Mouse (Mus musculus): ENCODE measurements around the gene Schip1.

The Schip1 gene

DNA sequence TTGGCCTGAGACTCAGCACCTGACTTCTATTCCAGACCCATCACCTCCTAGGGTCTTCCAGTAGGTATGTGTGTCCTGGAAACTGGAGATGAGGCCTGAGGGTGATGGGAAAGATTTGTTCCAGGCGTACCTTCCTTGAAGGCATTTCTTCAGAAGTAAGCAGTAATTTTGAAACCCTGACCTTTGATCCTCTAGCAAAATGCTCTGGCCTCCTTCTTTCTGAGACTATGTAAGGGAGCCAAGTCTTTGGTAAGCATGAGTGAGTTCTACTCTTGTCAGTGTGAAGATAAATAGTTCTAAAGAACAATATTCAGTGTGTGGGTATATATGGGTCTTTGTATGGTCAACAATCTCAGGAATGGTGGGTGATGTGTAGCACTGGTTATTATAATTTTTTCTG is 65.8 kb downstream of the Schip1 start:
- peak; percentile 1 for DNase-seq

DNA sequence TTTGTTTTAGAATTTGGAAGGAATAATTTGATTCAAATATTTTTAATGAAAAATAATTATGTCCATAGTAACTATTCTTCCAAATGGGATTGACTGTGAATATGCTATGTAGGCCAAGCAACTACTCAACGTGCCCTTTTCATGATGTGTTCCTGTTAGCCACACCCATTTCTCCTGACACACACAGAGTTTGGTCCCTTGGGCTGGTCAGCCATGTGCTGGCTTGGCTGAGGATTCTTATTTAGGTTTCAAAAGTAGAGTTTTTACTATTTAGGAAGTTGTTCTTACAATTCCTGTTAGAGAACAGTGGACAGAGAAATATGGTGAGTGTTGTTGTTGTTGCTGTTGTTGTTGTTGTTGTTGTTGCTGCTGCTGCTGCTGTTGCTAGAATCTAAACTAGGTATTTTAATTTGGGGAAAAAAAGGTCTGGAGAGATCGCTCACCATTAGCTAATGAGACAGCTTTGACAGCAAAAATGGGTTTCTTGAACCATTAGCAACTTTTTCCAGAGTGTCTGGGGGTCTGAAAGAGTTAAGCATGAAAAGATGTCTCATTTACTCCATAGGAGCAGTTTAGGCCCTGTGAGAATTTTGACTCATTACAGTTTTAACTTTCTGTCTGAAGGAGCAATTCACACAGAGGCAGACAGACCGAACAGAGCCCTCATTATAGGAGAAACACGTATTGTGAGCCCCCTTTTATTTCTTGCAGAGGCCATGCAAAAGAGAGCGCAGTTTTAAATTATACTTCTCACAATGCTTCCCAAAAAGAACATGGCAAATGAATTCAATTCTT is 74.4 kb downstream of the Schip1 start:
- no peak for DNase-seq

DNA sequence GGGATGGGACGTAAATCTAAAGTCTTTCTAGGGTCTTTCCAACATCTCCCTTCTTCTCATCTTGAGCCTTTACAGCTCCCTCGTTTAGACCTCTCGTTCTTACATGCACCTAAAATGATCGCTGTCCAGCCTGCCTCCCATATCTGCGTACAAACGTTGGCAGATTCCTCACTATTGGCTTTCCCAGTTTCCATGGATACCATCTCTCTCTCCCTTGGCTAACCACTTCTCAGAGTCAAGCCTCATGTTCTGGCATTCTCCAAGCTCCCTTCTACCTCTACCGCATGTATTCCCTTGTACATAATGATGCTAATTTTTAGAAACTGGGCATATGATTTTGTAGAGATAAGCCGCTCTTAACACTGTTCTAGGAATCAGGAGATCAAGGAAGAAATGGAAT is 86.1 kb downstream of the Schip1 start:
- no peak for DNase-seq

DNA sequence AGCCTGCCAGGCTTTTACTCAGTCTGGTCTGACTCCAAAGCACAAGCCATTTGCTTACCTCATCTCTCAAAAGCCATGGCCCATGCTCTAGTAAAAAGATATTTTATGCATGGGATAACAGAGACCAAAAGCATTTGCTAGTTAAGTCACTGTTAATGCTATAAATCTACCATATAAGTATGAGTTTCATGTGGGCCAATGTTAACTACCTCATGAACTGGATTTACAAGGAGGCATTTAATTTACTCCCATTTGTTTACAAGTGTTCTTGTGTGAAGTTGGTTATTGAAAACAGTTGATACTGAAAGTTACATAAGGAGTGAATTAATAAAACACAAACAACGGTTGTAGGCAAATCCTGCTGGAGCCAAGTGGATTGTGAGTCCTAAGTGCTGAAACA is 95.6 kb downstream of the Schip1 start:
- DNase-seq = no peak

DNA sequence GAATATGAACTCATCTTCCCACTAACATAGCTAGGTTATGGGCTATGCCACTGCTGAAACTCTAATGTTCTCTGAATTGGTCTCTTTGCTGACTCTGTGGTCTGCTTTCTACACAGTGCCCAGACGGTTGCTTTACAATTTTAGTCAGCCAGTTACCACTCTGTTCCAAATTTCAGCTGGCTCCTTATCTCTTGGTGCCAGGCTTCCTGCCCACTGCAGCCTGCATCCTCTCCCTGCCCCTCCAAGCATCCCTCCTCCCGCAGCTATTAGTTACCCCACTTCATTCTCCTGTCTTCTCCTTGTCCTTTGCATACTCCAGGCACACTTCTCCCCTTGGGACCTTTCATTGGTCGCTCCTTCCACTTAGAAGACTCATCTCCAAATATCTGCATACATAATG is 96.2 kb downstream of the Schip1 start:
- DNase-seq = no peak

DNA sequence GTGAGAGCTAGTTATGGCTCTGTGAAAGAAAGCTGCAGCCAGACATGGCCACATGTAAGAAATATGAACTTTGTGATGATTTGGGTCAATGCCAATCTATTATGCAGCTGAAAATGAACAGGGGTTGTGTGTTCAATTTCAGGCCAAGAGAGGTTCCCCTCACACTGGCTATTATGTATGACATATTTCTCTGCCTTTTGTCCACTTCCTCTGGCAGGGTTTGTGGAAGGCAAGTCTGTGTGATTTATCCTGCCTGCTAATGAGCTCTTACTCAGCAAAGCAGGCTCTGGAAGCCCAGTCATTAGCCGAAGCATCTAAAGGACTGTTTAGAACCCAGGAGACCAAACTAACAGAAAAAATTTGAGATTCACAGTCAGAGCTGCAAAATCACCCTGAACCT is 113.6 kb downstream of the Schip1 start:
- no peak for DNase-seq

DNA sequence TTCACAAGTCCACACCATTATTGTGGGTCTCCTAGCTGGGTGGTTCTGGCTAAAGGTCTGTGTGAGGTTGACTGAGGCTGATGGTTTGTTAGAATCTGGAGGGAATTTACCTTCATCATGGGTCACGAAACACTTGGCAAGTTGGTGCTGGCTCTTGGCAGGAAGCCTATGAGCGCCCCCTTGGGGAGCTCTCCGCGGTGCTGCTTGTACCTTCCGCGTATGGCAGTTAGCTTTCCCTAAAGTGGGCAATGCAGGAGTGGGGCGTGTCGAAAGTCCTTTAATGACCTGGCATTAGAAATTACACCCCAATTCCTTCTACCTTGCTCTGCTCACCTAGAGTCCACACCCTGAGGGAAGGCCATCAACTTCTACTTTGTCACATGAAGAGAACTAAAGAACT is 122.9 kb downstream of the Schip1 start:
- DNase-seq = no peak

DNA sequence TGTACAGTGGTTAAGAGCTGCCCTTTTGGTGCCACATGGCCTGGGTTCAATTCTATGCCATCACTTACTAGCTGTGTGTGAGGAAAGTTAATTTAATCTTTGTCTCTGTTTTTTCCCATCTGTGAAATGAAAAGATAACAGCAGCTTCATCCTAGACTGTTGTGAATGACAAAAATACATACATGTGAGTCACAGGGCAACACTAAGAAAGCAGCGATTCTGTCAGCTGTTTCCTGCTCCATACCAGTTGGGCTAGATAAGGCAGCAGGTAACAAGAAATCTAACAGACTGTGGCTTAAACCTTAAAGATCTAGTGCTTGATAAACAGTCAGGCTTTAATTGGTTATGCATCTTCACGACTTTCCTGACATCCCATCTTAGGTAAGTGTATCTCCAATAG is 124.5 kb downstream of the Schip1 start:
- no peak for DNase-seq

DNA sequence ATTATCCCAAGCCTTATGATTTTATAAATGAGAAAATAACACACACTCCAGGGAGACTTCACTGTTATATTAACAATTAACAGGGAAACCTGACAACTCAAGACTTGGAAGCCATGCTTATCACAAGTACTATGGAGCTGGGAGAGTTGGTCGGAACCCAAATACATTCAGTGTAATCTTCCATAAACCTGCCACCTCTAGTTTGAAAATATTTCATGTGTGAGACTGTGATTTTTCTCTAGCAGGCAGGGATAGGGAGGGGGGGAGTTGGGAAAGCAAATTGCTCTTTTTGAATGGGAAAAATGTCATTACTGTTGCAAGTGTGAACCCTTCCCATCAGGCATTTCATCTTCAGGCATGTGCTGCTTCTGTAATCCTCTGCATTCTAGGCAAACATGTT is 132.3 kb downstream of the Schip1 start:
- DNase-seq = no peak

DNA sequence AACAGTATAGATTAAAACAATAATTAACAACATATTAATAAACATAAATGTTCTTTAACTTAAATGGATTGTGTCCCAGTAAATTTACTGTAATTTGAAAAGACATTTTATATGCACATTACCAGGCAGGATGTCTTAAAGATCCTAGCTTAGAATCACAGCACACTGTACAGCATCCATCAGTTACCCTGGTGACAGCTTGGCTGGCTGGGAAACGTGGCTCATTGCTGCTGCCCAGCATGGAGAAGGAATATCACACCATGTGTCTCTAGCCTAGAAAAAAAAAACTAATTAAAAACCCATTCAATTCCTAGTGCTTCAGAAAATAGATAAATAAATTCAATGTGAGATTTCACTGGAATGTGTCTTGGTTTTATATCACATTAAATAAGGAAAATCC is 136.6 kb downstream of the Schip1 start:
- no peak for DNase-seq

DNA sequence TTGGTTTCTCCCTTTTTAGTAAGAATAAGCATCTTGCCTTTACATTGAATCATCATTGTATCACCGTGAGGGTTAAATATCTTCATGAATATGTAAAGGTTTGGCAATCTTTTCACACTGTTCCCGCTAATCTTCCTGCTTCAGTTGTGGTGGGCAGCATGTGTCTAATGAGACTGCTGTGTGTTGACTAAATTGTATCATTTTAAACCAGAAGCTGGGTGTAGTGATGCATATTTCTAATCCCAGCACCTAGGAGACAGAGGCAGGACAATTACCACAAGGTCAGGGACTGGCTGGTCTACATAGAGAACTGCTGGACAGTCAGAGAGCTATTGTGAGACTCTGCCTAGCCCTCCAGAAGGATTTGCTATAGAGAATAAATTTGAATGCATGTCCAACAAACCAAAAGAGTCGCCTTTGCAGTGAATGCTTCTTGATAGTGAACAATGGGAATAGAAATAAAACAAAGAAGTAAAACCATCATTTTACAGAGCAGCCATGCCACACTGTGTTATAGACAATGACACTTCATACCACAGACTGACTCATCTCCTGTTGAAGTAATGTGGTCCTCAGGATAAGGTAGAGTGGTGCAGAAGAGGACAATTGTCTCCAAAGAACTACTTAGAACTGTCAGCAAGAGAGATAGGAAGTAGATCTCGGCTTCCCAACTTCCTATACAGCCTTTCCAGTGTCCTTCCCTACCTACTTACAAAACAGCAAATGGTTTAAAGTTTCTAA is 137.7 kb downstream of the Schip1 start:
- no peak for DNase-seq

DNA sequence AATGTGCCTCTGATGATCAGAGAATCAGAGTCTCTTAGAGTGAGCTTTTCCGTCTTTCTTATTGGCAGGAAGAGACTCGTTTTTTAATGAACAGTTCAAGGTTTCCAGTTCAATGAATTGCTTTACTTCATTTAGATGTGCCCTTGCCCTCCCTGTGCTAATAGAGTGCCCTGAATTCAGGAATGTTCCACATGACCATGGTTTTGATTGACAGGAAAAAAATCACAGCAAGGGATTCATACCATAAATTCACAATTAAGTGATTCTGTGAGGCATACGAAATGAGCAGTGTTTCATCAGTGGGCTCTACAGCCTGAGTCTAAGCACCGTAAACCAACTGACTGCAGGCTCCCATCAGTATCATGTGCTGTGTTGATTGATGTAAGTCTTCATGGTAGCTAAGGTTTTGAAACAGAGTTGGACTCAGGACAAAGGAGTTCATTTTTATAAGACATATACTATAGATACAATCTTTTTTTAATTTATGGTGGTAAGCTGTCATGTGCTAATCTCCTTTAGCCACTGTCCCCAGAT is 139.4 kb downstream of the Schip1 start:
- DNase-seq = no peak

DNA sequence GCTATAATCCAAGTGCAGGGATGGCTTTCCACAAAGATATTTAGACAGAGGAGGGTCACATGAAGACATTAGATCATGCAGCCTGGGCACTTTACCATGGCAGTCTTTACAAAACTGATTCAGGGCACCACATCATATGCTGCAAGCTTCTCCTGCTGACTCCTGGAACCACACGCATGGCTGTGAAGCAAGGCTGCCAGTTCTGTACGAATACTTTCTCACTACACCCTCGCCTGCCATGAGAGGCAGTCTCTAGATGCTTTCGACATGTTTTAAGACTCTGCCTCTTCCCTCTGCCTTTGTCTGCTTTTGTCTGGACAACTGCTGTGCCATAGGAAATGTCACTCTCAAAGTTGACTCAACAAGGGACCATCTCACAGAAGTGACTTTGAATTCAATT is 145.8 kb downstream of the Schip1 start:
- DNase-seq = no peak

DNA sequence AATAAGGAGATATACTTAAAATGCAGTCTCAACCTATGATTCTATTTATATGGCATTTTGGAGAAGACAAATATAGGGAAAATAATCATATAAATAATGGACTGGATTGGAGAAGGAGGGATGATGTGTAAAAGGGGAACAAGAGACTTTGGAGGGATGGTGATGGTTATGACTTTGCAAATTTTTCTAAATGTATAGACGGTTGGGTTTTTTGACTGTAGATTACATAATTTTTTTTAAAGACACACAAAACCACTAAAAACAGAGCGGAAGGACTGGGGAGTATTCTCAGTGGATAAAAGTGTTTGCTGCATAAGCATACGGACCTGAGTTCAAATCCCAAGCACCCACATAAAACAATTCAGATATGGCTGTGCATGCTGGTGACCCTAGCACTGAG is 156.8 kb downstream of the Schip1 start:
- no peak for DNase-seq

DNA sequence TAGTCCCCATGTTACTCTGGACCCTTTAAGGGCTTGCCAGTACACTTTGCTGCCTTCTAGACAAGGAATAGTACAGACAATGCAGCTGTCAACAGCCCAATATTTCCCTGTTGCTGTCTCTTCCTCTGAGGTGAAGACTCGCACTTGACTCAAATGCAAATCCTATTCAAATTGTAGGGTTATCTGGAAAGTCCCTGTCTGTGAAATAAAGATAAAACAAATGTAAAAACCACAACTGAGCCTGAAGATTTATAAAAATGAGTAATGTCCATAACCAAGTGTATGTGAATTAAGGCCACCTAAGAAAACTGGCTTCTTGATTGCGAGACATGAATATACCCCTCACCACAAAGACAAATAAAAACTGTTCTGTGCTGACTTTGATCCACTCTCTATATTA is 175.3 kb downstream of the Schip1 start:
- DNase-seq = no peak

DNA sequence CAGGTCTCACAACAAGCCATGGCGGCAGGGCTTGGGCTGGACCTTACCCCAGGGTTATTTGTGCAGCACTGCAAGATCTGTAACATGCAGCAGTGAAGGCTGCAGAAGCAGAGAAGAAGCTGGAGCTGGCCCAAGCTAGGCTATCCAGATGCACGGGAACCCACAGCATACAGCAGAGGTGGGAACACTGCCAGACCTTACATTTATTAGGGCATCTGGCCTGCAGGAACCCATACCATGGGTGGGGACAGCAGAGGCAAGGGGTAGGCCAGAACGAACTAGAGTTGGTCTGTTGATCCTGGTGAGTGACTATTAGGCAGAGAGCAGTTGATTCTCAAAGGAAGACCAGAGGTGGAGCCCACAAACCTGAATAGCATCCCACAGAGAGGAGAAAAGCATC is 178.6 kb downstream of the Schip1 start:
- no peak for DNase-seq

DNA sequence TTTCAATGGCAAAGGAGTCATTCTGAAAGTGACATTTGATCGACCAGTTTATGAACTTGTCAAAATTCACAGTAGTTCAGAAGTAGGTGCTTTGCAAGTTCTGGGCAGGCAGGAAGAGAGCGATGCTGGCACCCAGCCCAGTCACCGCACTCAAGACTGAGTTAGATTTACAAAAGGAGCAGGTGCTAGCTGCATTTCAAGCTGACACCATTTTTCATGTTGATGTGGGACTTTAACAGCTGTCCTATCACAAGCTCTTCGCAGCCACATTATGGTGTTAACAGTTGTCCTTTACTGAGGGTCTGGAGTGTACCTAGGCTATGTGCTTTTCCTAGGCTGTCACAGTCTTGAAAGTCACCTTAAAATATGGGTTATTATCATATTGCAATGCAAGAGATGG is 181.6 kb downstream of the Schip1 start:
- DNase-seq = no peak

DNA sequence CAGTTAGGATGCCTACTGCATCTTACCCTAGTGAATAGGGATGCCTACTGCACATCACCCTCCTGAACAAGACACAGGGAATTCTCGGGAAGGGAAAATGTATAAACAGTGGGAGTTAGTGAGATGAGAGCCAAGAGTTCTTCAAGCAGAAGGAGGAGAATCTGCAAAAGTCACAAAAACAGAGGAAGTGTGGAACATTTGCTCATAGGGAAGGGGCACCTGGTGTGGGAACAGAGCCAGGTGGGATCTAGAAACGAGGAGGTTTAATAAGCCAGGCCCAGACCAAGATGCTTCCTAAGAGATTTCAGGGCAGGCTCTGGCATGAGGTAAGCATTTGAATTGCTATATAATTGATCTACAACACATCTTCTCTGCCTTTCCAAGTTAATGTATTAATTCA is 186.0 kb downstream of the Schip1 start:
- no peak for DNase-seq

DNA sequence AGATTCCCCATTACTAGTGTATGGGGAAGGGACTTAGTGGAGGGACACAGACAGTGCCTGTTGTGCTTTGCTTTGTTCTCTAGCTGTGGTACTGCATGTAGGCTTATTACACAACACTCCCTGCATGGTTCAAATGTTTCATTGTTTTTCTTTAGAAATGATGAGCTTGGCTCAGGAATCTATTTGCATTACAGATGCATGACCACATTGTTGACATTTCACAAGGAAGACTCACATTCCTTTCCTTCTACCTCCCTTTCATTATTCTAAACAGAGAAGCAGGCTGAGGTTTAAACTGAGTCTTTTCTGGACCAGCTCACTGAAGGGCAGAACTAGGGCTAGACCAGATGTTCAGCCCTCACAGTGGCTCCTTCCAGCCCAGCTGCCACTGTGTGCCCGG is 187.7 kb downstream of the Schip1 start:
- DNase-seq = no peak

DNA sequence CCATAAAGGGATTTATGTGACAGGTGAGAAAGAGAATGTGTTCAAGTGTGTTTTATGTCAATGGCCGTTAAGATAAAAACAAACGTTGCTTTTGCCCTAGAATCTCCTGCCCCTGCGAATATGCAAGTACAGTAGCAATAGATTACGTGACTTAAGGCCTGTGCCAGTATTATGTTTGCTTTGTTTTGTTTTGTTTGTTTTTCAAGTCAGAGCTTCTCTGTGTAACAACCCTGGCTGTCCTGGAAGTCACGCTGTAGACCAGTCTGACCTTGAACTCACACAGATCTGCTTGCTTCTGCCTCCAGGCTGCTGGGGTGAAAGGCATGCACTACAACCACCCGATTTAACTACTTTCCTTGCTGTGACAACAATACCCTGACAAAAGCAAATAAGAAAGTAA is 197.7 kb downstream of the Schip1 start:
- no peak for DNase-seq

DNA sequence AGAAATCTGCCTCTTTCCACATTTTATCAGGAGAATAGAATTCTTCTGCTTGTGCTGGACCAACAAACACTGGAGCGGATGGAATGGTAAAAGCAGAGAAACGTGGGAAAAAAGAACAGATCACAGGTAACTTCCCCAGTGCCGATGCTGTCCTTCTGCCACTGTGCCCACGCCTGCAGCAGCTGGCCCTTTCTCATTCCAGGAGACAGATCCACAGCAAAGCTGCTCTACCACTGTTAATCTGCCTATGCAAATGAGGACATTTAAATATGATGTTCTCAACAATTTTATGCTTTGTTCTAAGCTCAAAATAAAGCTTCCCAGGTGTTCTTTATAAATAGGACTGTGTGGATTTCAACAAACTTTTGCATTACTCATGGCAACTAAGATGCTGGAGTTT is 203.3 kb downstream of the Schip1 start:
- DNase-seq = no peak

DNA sequence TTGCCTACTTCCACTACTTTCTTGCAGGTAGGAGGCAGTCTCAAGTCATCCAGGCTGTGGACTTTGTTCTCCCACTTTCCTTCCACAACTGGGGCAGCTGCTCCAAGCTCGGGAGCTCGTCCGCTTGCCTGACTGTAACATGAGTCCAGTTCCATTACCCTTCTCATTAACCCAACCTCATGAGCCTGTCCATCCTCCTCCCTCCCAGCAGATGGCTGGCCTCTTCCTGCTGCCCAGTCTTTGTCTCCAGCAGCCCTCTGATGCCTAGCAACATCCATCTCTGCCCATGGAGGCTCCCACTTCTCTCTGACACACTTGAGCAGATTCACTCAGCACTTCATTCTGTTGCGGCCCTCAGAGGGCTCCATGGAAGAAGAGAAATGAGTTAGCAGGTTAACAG is 204.6 kb downstream of the Schip1 start:
- no peak for DNase-seq

DNA sequence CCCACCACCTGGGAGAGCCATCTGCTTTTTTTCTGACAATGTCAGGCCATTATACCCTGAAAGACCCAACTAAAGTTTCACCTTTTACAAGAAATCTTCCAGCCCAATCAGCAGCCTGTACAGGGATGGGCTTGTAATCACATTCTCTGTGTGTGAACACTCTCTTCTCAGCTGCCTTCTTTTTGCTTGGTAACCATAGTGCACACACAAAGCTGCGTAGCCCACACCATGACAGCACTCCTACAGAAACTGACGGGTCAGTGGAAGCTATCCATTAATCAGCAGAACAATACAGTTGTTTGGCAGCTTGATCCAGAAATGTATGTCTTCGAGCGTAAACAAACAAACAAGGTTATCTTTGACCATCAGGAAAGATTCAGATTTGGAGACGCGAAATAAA is 205.6 kb downstream of the Schip1 start:
- no peak for DNase-seq

DNA sequence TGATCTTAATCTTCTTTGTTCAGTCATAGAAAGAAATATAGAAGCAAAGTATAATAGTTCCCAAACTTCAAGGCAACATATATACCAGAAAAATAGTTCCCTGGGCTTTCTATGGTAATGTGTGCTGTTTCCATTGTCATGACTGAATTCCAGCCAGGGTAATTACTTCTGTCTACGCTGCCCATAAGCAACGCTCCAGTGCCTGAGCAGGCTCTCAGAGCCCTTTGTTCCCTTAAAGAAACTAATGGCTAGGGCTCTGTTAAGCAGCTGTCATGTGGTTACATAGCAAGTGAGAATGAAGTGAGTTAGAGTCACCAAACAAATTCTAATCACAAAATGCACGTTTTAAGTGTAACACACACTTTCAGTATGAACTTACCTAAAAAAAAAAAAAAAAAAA is 206.9 kb downstream of the Schip1 start:
- no peak for DNase-seq

DNA sequence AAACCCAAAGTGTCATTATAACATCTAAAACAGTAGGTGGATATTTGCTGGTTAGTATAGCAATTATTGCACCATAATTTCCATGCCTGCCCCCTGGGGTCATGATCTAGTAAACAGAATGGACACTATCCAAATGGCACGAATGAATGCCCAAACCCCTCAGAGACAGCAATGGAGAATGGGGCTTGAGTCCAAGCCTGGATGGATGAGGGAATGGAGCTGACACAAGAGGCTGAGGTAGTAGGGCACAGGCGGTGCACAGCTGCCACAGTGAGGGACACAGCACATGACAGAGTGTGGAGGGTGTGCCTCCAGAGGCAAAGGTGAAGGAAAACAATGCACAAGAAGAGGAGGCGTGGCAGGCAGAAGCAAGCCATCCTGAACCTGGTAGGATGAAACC is 207.3 kb downstream of the Schip1 start:
- no peak for DNase-seq
